Mouse (Mus musculus) erythroblast, embryonic 14.5 days (primary cell): ENCODE measurements around the gene Bcas1. TPM values are rescaled to one million over a fixed set of nuclear protein-coding genes. Genes with fewer than 3 reads are reported as not detected.

Source experiments
- H3K27me3 ChIP-seq: 2 replicates; pipeline ENCODE4 v1.6.1; 2012; ENCODE audit warnings: inconsistent platforms; ENCODE audit not compliant: control insufficient read depth
- H3K36me3 ChIP-seq: 2 replicates; pipeline ENCODE4 v1.6.1; 2012; ENCODE audit warnings: mild to moderate bottlenecking, inconsistent platforms; ENCODE audit not compliant: control insufficient read depth
- H3K4me1 ChIP-seq: 2 replicates; pipeline ENCODE4 v1.6.1; 2012; ENCODE audit warnings: inconsistent platforms; ENCODE audit not compliant: control insufficient read depth
- H3K4me3 ChIP-seq: replicated peaks from 2 replicates; pipeline ENCODE3; 2012; ENCODE audit warnings: moderate library complexity, mild to moderate bottlenecking, inconsistent platforms
- H3K9me3 ChIP-seq: 2 replicates; pipeline ENCODE4 v1.6.1; 2012; ENCODE audit warnings: low read length, inconsistent platforms, mixed read lengths; ENCODE audit not compliant: control insufficient read depth
- GATA1 ChIP-seq: IDR thresholded peaks from 2 replicates; pipeline ENCODE4 v1.6.1; 2012; ENCODE audit warnings: low read length, inconsistent platforms, mixed read lengths
- TAL1 ChIP-seq: IDR thresholded peaks from 3 replicates; pipeline ENCODE4 v1.6.1; 2012; ENCODE audit warnings: low read length, inconsistent platforms, mixed read lengths
- polyA plus RNA-seq: library from polyadenylated mRNA; stranded (reverse); fragments of >175 nt; gene quantifications from 2 replicates; pipeline ENCODE4 v1.2.3, GENCODE M21; 2012

The Bcas1 gene
- polyA plus RNA-seq, 1 experiment, result 0.11 TPM

DNA sequence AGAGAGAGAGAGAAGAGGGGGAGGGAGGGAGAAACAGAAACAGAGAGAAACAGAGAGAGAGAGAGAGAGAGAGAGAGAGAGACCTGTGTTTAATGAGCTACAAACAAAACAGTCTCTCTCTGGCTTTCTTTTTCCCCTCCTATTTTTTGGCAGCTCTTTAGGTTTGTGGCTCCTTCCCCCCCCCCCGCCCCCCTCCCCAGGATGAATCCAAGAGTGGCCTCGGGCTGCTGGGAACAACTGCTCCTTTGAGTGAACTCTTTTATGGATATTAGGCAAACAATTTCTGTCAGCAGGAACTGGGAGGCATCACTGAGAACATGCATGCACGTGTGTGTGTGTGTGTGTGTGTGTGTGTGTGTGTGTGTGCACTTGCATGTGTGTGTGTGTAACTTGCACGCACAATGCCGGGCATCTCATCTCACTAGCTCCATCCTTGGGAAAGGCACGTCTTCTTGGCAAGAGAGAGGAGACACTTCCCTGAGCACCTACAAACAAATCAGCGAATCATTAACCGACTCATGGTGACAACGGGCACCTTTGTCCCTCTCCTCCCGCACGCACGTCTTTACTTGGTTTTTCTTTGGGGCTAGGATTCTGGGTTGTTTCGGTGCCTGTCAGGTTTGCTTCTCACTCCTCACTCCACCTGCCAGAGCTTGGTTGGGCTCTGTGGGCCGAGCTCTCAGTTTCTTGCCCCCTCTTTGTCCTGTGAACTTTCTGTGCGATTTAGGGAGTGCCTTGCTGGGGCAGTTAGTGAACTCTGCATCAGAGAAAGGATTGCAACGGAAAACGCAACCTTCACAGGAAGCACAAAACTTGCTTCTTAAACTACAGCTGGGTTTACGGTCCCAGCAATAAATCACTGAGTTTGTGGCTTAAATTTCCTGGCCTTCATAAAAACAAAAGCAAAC is 82.9 kb downstream of the Bcas1 start:
- H3K9me3 ChIP-seq, result no peaks in the 10 kb centered on the region
- H3K36me3 ChIP-seq, result no peaks in the 10 kb centered on the region
- no peaks in the 10 kb centered on the region for H3K4me1 ChIP-seq
- no peaks in the 10 kb centered on the region for H3K27me3 ChIP-seq
- no peak overlapping the region for H3K4me3 ChIP-seq
- TF ChIP-seq TAL1 (no peak), GATA1 (no peak)

DNA sequence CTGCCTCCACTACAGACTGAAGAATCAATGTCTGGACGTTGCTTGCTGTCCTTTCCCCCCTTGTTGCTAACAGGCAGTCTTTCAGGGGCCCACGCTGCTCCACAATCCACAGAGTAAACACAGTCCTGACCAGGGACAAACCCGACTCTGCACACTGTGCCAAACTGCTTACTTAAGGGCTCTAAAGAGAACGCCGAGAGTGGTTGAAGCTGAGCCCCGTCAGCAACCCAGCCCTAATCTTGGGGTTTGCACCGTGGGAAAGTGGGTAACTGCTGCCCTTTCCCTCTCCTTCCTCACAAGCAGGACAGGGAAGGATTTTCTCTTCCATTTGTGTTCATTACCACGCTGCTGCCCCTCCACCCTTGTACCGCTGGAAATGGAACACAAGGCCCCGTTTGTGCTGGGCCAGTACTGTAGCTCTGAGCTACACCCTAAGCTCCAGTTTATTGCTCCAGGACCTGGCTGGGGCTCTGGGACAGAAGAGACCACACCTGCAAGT is 83.8 kb downstream of the Bcas1 start:
- no peaks in the 10 kb centered on the region for H3K9me3 ChIP-seq
- H3K4me1 ChIP-seq, result no peaks in the 10 kb centered on the region
- TF ChIP-seq GATA1, result no peak
- no peak for TF ChIP-seq TAL1
- no peak overlapping the region for H3K4me3 ChIP-seq
- no peaks in the 10 kb centered on the region for H3K36me3 ChIP-seq
- H3K27me3 ChIP-seq, result no peaks in the 10 kb centered on the region

- Histone ChIP-seq H3K4me1 (no peaks in the 10 kb centered on the region), H3K27me3 (no peaks in the 10 kb centered on the region), H3K4me3 (no peak overlapping the region), H3K36me3 (no peaks in the 10 kb centered on the region), H3K9me3 (no peaks in the 10 kb centered on the region)
- TF ChIP-seq TAL1 (no peak), GATA1 (no peak)
These were observed 84.4 kb downstream of the Bcas1 start for GRCm38 (mm10) chr2:170343133-170343818.

GRCm38 (mm10) chr2:170342312-170342830 is 85.3 kb downstream of the Bcas1 start:
- no peaks in the 10 kb centered on the region for H3K4me1 ChIP-seq
- no peak overlapping the region for H3K4me3 ChIP-seq
- H3K36me3 ChIP-seq, result no peaks in the 10 kb centered on the region
- no peaks in the 10 kb centered on the region for H3K9me3 ChIP-seq
- no peak for TF ChIP-seq GATA1
- no peak for TF ChIP-seq TAL1
- no peaks in the 10 kb centered on the region for H3K27me3 ChIP-seq

DNA sequence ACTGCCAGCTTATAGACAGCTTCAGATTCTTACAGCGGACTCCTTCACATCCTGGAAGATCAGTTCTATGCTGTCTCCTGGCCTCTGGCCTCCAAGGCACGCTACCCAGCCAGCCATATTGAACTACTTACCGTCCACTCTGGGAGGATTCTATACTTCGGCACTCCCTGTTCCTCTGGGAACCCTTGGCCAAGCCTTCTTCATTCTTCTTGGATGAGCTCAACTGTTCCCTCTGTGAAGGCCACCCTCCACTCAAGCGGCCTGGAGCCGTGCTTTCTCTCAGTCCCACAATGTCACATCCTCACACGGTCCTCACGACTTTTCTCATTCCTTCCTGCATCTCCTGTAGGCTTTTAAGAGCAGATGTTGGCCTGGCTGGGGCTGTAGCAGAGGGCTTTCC is 86.5 kb downstream of the Bcas1 start:
- no peak overlapping the region for H3K4me3 ChIP-seq
- no peaks in the 10 kb centered on the region for H3K27me3 ChIP-seq
- H3K9me3 ChIP-seq, result no peaks in the 10 kb centered on the region
- H3K4me1 ChIP-seq, result no peaks in the 10 kb centered on the region
- H3K36me3 ChIP-seq, result no peaks in the 10 kb centered on the region
- TF ChIP-seq GATA1 (no peak), TAL1 (no peak)

DNA sequence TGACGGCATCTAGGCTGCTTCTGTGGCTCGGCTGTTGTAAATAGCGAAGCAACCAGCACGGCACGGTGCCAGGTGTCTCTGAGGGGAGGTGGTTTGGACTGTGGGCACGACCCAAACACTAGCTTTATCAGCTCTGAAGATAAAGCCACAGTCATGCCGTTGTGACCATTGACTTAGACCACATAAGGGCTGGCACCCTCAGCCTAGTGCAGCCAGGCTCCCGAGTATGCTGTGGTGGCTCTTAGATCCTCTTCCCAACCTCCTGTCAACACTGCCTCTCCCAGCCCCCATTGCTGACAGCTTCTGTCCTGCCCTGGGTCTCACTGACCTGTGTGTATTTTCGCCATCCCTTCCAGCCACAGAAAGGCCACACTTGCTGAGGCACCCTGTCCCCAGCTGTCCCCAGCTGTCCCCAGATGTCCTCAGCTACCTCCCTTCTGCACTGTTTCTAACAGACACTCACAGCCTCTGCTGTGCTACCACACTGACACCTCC is 91.3 kb downstream of the Bcas1 start:
- Histone ChIP-seq H3K4me1 (no peaks in the 10 kb centered on the region), H3K9me3 (no peaks in the 10 kb centered on the region), H3K36me3 (no peaks in the 10 kb centered on the region), H3K27me3 (no peaks in the 10 kb centered on the region), H3K4me3 (no peak overlapping the region)
- TF ChIP-seq GATA1, result no peak
- TF ChIP-seq TAL1, result no peak

DNA sequence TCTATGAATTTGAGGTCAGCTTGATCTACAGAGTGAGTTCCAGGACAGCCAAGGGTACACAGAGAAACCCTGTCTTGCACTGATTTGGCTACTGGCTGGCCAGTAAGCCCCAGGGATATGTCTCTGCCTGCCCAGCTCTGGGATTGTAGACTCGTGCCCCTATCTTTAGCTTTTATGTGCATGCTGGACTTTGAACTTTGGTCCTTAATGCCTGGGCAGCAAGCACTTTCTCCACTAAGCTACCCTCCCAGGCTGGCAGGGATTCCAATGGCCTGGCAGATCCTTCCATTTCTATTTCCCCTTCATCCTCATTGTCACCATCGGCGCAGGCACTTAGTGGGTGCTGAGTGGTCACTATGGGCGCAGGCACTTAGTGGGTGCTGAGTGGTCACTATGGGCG is 92.5 kb downstream of the Bcas1 start:
- no peaks in the 10 kb centered on the region for H3K27me3 ChIP-seq
- H3K4me3 ChIP-seq, result no peak overlapping the region
- no peak for TF ChIP-seq TAL1
- TF ChIP-seq GATA1, result no peak
- H3K4me1 ChIP-seq, result no peaks in the 10 kb centered on the region
- peaks cover 2% of the 10 kb centered on the region; the same call in 1 of the 2 replicates for H3K9me3 ChIP-seq
- no peaks in the 10 kb centered on the region for H3K36me3 ChIP-seq

- Histone ChIP-seq H3K27me3 (no peaks in the 10 kb centered on the region), H3K4me1 (no peaks in the 10 kb centered on the region), H3K9me3 (peaks cover 2% of the 10 kb centered on the region; the same call in 1 of the 2 replicates), H3K36me3 (no peaks in the 10 kb centered on the region), H3K4me3 (no peak overlapping the region)
- TF ChIP-seq TAL1, result no peak
- TF ChIP-seq GATA1, result no peak
These were observed 95.8 kb downstream of the Bcas1 start for GRCm38 (mm10) chr2:170331870-170332269.

GRCm38 (mm10) chr2:170330466-170330865 is 97.2 kb downstream of the Bcas1 start:
- no peak for TF ChIP-seq TAL1
- no peak for TF ChIP-seq GATA1
- Histone ChIP-seq H3K4me1 (no peaks in the 10 kb centered on the region), H3K9me3 (peaks cover 2% of the 10 kb centered on the region; the same call in 1 of the 2 replicates), H3K27me3 (no peaks in the 10 kb centered on the region), H3K4me3 (no peak overlapping the region), H3K36me3 (no peaks in the 10 kb centered on the region)
